Comparison of ENCODE assay signal across 8 mouse cellular contexts in the genomic region with DNA sequence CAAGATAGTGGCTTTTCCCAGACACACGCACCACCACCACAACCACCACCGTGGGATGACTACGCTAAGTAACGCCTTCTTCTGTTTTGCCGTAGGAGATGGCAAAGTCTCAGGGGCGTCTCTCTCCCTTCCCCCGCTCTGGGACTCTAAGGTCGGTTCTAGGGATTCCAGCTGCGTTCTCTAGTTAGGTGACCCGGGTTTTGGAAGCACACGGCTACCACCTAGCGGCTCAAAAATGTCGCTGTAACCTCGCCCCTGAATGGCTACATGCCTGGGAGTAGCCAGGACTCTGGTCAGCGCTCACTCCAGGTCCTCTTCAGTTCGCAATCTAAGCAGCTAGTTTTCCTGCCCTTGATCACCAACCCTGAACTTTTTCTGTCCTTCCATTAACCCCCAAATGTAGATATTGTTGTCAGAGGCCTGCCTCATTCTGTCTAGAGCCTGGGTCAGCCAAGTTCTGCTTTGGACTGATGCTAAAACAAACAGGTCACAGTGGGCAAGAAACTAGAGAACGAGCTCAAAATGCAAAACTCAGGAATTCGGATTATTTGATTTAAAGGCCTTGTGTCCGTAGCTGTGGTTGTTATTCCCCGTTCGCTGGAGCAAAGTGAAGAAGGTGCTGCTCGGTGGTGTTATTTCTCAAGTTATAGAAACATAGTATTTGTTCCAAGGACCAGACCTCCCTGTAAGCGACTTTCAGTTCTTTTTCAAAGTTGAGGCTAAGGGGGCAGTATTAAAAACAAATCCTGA. TPM values are rescaled to one million over a fixed set of nuclear protein-coding genes. Genes with fewer than 3 reads are reported as not detected.
DNase-seq lines count a peak whose midpoint lies in the region; ATAC-seq and TF ChIP-seq lines count a peak whose summit lies in the region.

No protein-coding gene starts in this region.

- peak; percentile 83 to 85 for DNase-seq in adrenal gland, postnatal 36 days
- peak; percentile 80 for DNase-seq in heart, adult 8-10 months (ENCODE audit: low spot score)
- peak; percentile 88 for DNase-seq in kidney, adult 2 months
- DNase-seq in spleen, postnatal 4 days (ENCODE audit: low spot score in 2 of 2): peak; percentile 51 to 77

- peak overlapping the region; percentile 69; the same call in 1 of the 2 replicates for H3K27ac ChIP-seq in embryonic facial prominence, embryonic 12.5 days
- H3K27ac ChIP-seq in kidney, adult 2 months (ENCODE audit: insufficient read depth, low read depth, low read length): no peak overlapping the region
- peak overlapping the region; percentile 87 for H3K27ac ChIP-seq in limb, embryonic 13.5 days
- peak overlapping the region; percentile 77 for H3K27ac ChIP-seq in midbrain, embryonic 15.5 days

- peaks cover 45% of the 10 kb centered on the region for H3K36me3 ChIP-seq in C2C12 (ENCODE audit: control insufficient read depth, insufficient read depth)
- H3K36me3 ChIP-seq in embryonic facial prominence, embryonic 12.5 days: peaks cover 27% of the 10 kb centered on the region
- peaks cover 6% of the 10 kb centered on the region for H3K36me3 ChIP-seq in kidney, adult 2 months (ENCODE audit: control insufficient read depth, insufficient read depth, low read length)
- H3K36me3 ChIP-seq in limb, embryonic 13.5 days: peaks cover 33% of the 10 kb centered on the region
- peaks cover 29% of the 10 kb centered on the region for H3K36me3 ChIP-seq in midbrain, embryonic 15.5 days (replicated peaks)

- H3K27me3 ChIP-seq in C2C12 (ENCODE audit: control insufficient read depth, insufficient read depth, insufficient read length): no peaks in the 10 kb centered on the region
- peaks cover 23% of the 10 kb centered on the region for H3K27me3 ChIP-seq in embryonic facial prominence, embryonic 12.5 days
- no peaks in the 10 kb centered on the region for H3K27me3 ChIP-seq in kidney, adult 2 months (replicated peaks; ENCODE audit: control insufficient read depth, insufficient read depth, low read length)
- peaks cover 27% of the 10 kb centered on the region for H3K27me3 ChIP-seq in limb, embryonic 13.5 days
- peaks cover 11% of the 10 kb centered on the region; the same call in 1 of the 2 replicates for H3K27me3 ChIP-seq in midbrain, embryonic 15.5 days (replicated peaks)

- H3K4me3 ChIP-seq in C2C12 (ENCODE audit: insufficient read depth, poor library complexity, severe bottlenecking): no peak overlapping the region
- H3K4me3 ChIP-seq in embryonic facial prominence, embryonic 12.5 days: peak overlapping the region; percentile 61
- H3K4me3 ChIP-seq in kidney, adult 2 months (ENCODE audit: insufficient read depth, low read depth, low read length): peak overlapping the region; percentile 19
- H3K4me3 ChIP-seq in limb, embryonic 13.5 days: peak overlapping the region; percentile 69
- peak overlapping the region; percentile 73 for H3K4me3 ChIP-seq in midbrain, embryonic 15.5 days

- peak overlapping the region; percentile 95 for H3K4me2 ChIP-seq in embryonic facial prominence, embryonic 12.5 days (replicated peaks)
- H3K4me2 ChIP-seq in limb, embryonic 13.5 days (replicated peaks): peak overlapping the region; percentile 89
- H3K4me2 ChIP-seq in midbrain, embryonic 15.5 days: peak overlapping the region; percentile 94

- H3K9me3 ChIP-seq in embryonic facial prominence, embryonic 12.5 days: no peaks in the 10 kb centered on the region
- H3K9me3 ChIP-seq in limb, embryonic 13.5 days: no peaks in the 10 kb centered on the region
- H3K9me3 ChIP-seq in midbrain, embryonic 15.5 days: no peaks in the 10 kb centered on the region

- no peak overlapping the region for H3ac ChIP-seq in C2C12 (ENCODE audit: control insufficient read depth, insufficient read length, low read depth)

- no peak overlapping the region for H3K9ac ChIP-seq in embryonic facial prominence, embryonic 12.5 days
- 0 out of 2 replicates have a peak overlapping the region, but pooled peaks have one; percentile 80 for H3K9ac ChIP-seq in limb, embryonic 13.5 days
- H3K9ac ChIP-seq in midbrain, embryonic 15.5 days: no peak overlapping the region

- ATAC-seq in embryonic facial prominence, embryonic 12.5 days (ENCODE audit: insufficient number of reproducible peaks, insufficient read depth, low FRiP score, low TSS enrichment): peak; percentile 63
- peak; percentile 77 for ATAC-seq in limb, embryonic 13.5 days (ENCODE audit: low FRiP score, low read depth)
- ATAC-seq in midbrain, embryonic 15.5 days (replicated peaks): peak; percentile 80

- TF ChIP-seq POLR2A in kidney, adult 2 months (IDR thresholded peaks at IDR 0.05; ENCODE audit: low read depth, low read length): no peak

- H3K79me2 ChIP-seq in C2C12 (ENCODE audit: control insufficient read depth, insufficient read depth): peaks cover 8% of the 10 kb centered on the region

- peak; percentile 61 for TF ChIP-seq CTCF in C2C12 (IDR thresholded peaks at IDR 0.05; ENCODE audit: control insufficient read depth, insufficient read depth, insufficient read length)
- peak; percentile 94 for TF ChIP-seq CTCF in kidney, adult 2 months (conservative IDR thresholded peaks at IDR 0.05; ENCODE audit: insufficient read depth, insufficient read length, low read depth, low read length)

- WGBS in embryonic facial prominence, embryonic 12.5 days: 6% methylated on average over 23 of the region's 23 CpGs
- 10% methylated on average over 23 of the region's 23 CpGs for WGBS in kidney, adult 2 months
- 4% methylated on average over 23 of the region's 23 CpGs for WGBS in limb, embryonic 13.5 days
- 7% methylated on average over 23 of the region's 23 CpGs for WGBS in midbrain, embryonic 15.5 days

- no peaks in the 10 kb centered on the region for H3K79me3 ChIP-seq in C2C12 (ENCODE audit: low read depth)

- H3K4me1 ChIP-seq in embryonic facial prominence, embryonic 12.5 days: peaks cover 31% of the 10 kb centered on the region
- peaks cover 2% of the 10 kb centered on the region; the same call in 1 of the 2 replicates for H3K4me1 ChIP-seq in kidney, adult 2 months (ENCODE audit: control insufficient read depth, insufficient read depth, low read length)
- peaks cover 46% of the 10 kb centered on the region for H3K4me1 ChIP-seq in limb, embryonic 13.5 days
- H3K4me1 ChIP-seq in midbrain, embryonic 15.5 days: peaks cover 28% of the 10 kb centered on the region

TF ChIP-seq in C2C12, 6 proteins besides CTCF, POLR2A, EP300 and RAD21:
- no peak for TF ChIP-seq FOSL1 (IDR thresholded peaks at IDR 0.05; ENCODE audit: insufficient read depth, low read length, poor library complexity, severe bottlenecking)
- peak; percentile 18 for TF ChIP-seq MAX (IDR thresholded peaks at IDR 0.05)

RNA-seq across cellular contexts. Expression of a gene that starts 1.3 kb away (rescaled TPM):
- polyA plus RNA-seq in C2C12 (2012; fragmentation: generic; extraction: Trizol): 0.12 TPM
- total RNA-seq in adrenal gland, postnatal 36 days (2021): 1 to 10 TPM in 1 of 2 experiments, under 1 TPM in 1; 0.95 to 1.6 TPM
- polyA plus RNA-seq in embryonic facial prominence, embryonic 12.5 days (2016; fragmentation: Nextera tagmentation; extraction: Ambion mirVana): 11.5 and 17.2 TPM in 2 replicates
- 1 to 10 TPM; 3.0 to 5.6 (median 4.9) TPM for total RNA-seq in heart, adult 8-10 months (2022)
- polyA plus RNA-seq in kidney, adult 2 months (2012; rRNA removed): 0.50 and 0.52 TPM in 2 replicates
- 17.0 and 18.8 TPM in 2 replicates for polyA plus RNA-seq in limb, embryonic 13.5 days (2015; fragmentation: Nextera tagmentation; extraction: Ambion mirVana)
- 3.8 and 5.0 TPM in 2 replicates for polyA plus RNA-seq in midbrain, embryonic 15.5 days (2015; fragmentation: Nextera tagmentation; extraction: Ambion mirVana)

RNA-seq across cellular contexts. Expression of a gene that starts 14.5 kb away (rescaled TPM):
- 702 TPM for polyA plus RNA-seq in C2C12 (2012; fragmentation: generic; extraction: Trizol)
- total RNA-seq in adrenal gland, postnatal 36 days (2021): 100 to 1,000 TPM; 300 to 316 TPM
- 922 and 970 TPM in 2 replicates for polyA plus RNA-seq in embryonic facial prominence, embryonic 12.5 days (2016; fragmentation: Nextera tagmentation; extraction: Ambion mirVana)
- 100 to 1,000 TPM; 139 to 175 (median 148) TPM for total RNA-seq in heart, adult 8-10 months (2022)
- 77.9 and 98.2 TPM in 2 replicates for polyA plus RNA-seq in kidney, adult 2 months (2012; rRNA removed)
- 1,176 and 1,233 TPM in 2 replicates for polyA plus RNA-seq in limb, embryonic 13.5 days (2015; fragmentation: Nextera tagmentation; extraction: Ambion mirVana)
- 375 and 382 TPM in 2 replicates for polyA plus RNA-seq in midbrain, embryonic 15.5 days (2015; fragmentation: Nextera tagmentation; extraction: Ambion mirVana)

RNA-seq across cellular contexts. Expression of a gene that starts 54.9 kb away (rescaled TPM):
- not detected for polyA plus RNA-seq in C2C12 (2012; fragmentation: generic; extraction: Trizol)
- under 1 TPM in 1 of 2 experiments, not detected in 1; 0.23 TPM for total RNA-seq in adrenal gland, postnatal 36 days (2021)
- polyA plus RNA-seq in embryonic facial prominence, embryonic 12.5 days (2016; fragmentation: Nextera tagmentation; extraction: Ambion mirVana): 6.6 and 9.1 TPM in 2 replicates
- total RNA-seq in heart, adult 8-10 months (2022): not detected
- polyA plus RNA-seq in kidney, adult 2 months (2012; rRNA removed): not detected in 2 replicates
- not detected in 2 replicates for polyA plus RNA-seq in limb, embryonic 13.5 days (2015; fragmentation: Nextera tagmentation; extraction: Ambion mirVana)
- polyA plus RNA-seq in midbrain, embryonic 15.5 days (2015; fragmentation: Nextera tagmentation; extraction: Ambion mirVana): 1.1 and 3.2 TPM in 2 replicates
